Mouse (Mus musculus): Measurements from ENCODE around the gene Arhgef28.

DNA sequence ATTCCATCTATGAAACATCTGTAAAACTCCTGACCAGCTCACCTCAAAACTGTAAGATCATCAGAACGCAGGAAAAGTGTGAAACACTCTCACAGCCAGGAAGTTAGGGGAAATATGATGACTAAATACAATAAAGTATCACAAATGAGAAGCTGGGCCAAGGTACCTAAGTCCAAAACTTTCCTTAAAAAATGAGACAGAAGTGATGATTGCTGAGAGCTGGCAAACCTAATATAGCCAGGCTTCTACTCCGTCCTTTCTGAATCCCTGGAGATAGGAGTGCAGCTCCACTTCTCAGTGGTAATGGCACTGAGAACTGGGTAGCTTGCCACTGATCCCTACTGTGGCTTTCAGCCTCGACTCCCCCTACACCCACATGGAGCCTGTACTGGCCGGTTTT is 184.3 kb downstream of the Arhgef28 start:
- TF ChIP-seq MYOG (IDR thresholded peaks at IDR 0.05; ENCODE audit: control insufficient read depth, extremely low read depth, insufficient read length), result no peak
- no peak for TF ChIP-seq CTCF (IDR thresholded peaks at IDR 0.05; ENCODE audit: control insufficient read depth, insufficient read depth, insufficient read length)
- no peak for TF ChIP-seq FOSL1 (IDR thresholded peaks at IDR 0.05; ENCODE audit: insufficient read depth, low read length, poor library complexity, severe bottlenecking)
- TF ChIP-seq MAX (IDR thresholded peaks at IDR 0.05), result no peak
- TF ChIP-seq MYOD1 (IDR thresholded peaks at IDR 0.05; ENCODE audit: control insufficient read depth, insufficient read length, low read depth), result no peak
- no peak for TF ChIP-seq USF1 (IDR thresholded peaks at IDR 0.05; ENCODE audit: low read depth)
- no peak for TF ChIP-seq CEBPB (IDR thresholded peaks at IDR 0.05; ENCODE audit: low read depth)

Measured in C2C12 (cell line).